Mouse (Mus musculus) myocyte (in vitro differentiated cells): ENCODE results near the gene Entpd1.

ENCODE experiments used
- CEBPB ChIP-seq: IDR thresholded peaks from 2 replicates; pipeline ENCODE4 v1.6.1; 2011; ENCODE audit warnings: mild to moderate bottlenecking, moderate library complexity; ENCODE audit not compliant: poor library complexity, insufficient read depth, severe bottlenecking
- E2F4 ChIP-seq: IDR thresholded peaks from one replicate; pipeline ENCODE4 v1.6.1; 2011; ENCODE audit warnings: mild to moderate bottlenecking, control low read depth, moderate library complexity; ENCODE audit not compliant: insufficient read depth
- MYOD1 ChIP-seq, 3 experiments: IDR thresholded peaks; one replicate each; pipeline ENCODE4 v1.6.1; 2011; ENCODE audit warnings: control low read depth in 2 of 3, low read depth in 2 of 3, mild to moderate bottlenecking in 2 of 3, moderate library complexity in 1 of 3; ENCODE audit not compliant: insufficient read length in 2 of 3, control insufficient read depth in 1 of 3
- POLR2A ChIP-seq: IDR thresholded peaks from one replicate; pipeline ENCODE4 v1.6.1; 2011; ENCODE audit warnings: low read depth, mild to moderate bottlenecking, control low read depth, moderate library complexity; ENCODE audit not compliant: insufficient read length
- SRF ChIP-seq: IDR thresholded peaks from one replicate; pipeline ENCODE4 v1.6.1; 2011; ENCODE audit warnings: low read depth; ENCODE audit not compliant: control insufficient read depth, insufficient read length
- TCF12 ChIP-seq: IDR thresholded peaks from one replicate; pipeline ENCODE4 v1.6.1; 2011; ENCODE audit warnings: mild to moderate bottlenecking, control low read depth; ENCODE audit not compliant: poor library complexity, insufficient read depth, severe bottlenecking
- USF1 ChIP-seq: IDR thresholded peaks from one replicate; pipeline ENCODE4 v1.6.1; 2011; ENCODE audit warnings: low read depth, mild to moderate bottlenecking, control low read depth, moderate library complexity

GRCm38 (mm10) chr19:40656207-40656606 lies 44.0 kb downstream of the Entpd1 start:
- TF ChIP-seq POLR2A (no peak), TCF12 (no peak), USF1 (no peak), MYOD1 (IDR thresholded peaks at IDR 0.05; ENCODE audit: control insufficient read depth in 1 of 3, insufficient read length in 2 of 3, low read depth in 2 of 3) (no peak), SRF (no peak), E2F4 (no peak), CEBPB (no peak)
